ENCODE assay signal across 19 mouse cellular contexts in the genomic region with DNA sequence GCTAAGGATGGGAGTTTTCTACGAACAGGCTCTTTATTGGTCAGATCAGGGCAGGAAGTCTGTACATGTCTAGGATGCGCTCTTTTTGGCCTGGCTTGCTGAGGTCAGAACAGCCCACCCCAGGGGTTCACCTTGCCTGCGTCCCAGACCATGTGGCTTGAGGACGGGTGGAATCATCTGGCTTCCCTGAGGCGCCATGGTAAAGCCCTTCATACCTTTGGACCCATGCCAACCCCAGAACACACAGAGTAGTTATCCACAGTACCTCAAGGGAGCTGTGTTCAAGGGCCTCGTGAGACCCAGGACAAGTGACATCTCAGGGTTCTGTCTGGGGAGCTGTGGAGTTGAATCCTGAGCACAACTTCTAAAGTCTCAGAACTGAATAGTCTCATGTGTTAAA. TPM values are rescaled to one million over a fixed set of nuclear protein-coding genes. Genes with fewer than 3 reads are reported as not detected.
DNase-seq lines count a peak whose midpoint lies in the region; ATAC-seq and TF ChIP-seq lines count a peak whose summit lies in the region.
"Had no signal": no experiment of that assay in that cellular context is flagged by ENCODE, and none has a peak within 500 bp of the region (broad histone marks: within the 10 kb centered on the region; RNA-seq: fewer than 3 reads in every experiment).

No protein-coding gene starts in this region.

- ATAC-seq in cerebellum, adult (ENCODE audit: insufficient number of reproducible peaks, low FRiP score, low TSS enrichment), result no peak
- ATAC-seq: activated CD4-positive, CD25-positive, alpha-beta regulatory T cell, adult 4 months; intestine, embryonic 16.5 days had no signal

- H3K27ac ChIP-seq in left cerebral cortex, adult 2 months, result peak overlapping the region; percentile 82
- H3K27ac ChIP-seq: embryonic facial prominence, embryonic 13.5 days; forebrain, embryonic 12.5 days; heart, adult 2 months; heart, embryonic 15.5 days; hindbrain, embryonic 14.5 days had no signal

- no peak overlapping the region for H3K4me3 ChIP-seq in left cerebral cortex, adult 2 months
- H3K4me3 ChIP-seq: embryonic facial prominence, embryonic 13.5 days; forebrain, embryonic 12.5 days; heart, adult 2 months; heart, embryonic 15.5 days had no signal

- TF ChIP-seq CTCF in left cerebral cortex, adult 2 months (IDR thresholded peaks at IDR 0.05), result no peak

- intact Hi-C loops in left cerebral cortex, adult 2 months (cut with DNase I), result no loop called here
- intact Hi-C loops in left cerebral cortex, postnatal 10 days (cut with DNase I), result no loop called here

- DNase-seq in cerebellum, adult 11-12 months, result peak; percentile 79
- DNase-seq in left cerebral cortex, adult 2 months (ENCODE audit: extremely low spot score in 1 of 2, low spot score in 2 of 2), result no peak
- DNase-seq in left cerebral cortex, postnatal 10 days (ENCODE audit: extremely low spot score in 1 of 2, low spot score in 2 of 2), result no peak
- DNase-seq in cerebellum, postnatal 10 days, result peak; percentile 42 to 54
- no peak for DNase-seq in B cell, adult 2 months
- no peak for DNase-seq in ovary, postnatal 36 days (ENCODE audit: low spot score)
- DNase-seq: gastrocnemius, postnatal 14 days; heart, adult 2 months; heart, postnatal 14 days had no signal

RNA-seq across cellular contexts. Expression of gene Rcvrn, which starts 43.4 kb away (rescaled TPM):
- total RNA-seq in left cerebral cortex, adult 2 months (2021), result 1 to 10 TPM in 1 of 2 experiments, under 1 TPM in 1; 0.91 to 3.2 TPM
- total RNA-seq in left cerebral cortex, postnatal 10 days (2021), result 1 to 10 TPM; 2.8 to 3.0 TPM
- total RNA-seq: adrenal gland, postnatal 25 days; CH12.LX; gastrocnemius, postnatal 14 days; heart, adult 2 months; heart, postnatal 14 days; hematopoietic stem cell, adult 5-6 weeks had no signal

Comparison
In these comparisons a context has a peak if more than half of its experiments do, and no peak if none do; other contexts are left out.
1. DNase-seq: peak in cerebellum, adult 11-12 months (single experiment) and cerebellum, postnatal 10 days (2 of 2); none in left cerebral cortex, adult 2 months (0 of 2), left cerebral cortex, postnatal 10 days (0 of 2), B cell, adult 2 months (0 of 2) and ovary, postnatal 36 days (single experiment).